Mouse (Mus musculus) ES-E14 (cell line): ENCODE results near the gene Tmub1. TPM values are rescaled to one million over a fixed set of nuclear protein-coding genes. Genes with fewer than 3 reads are reported as not detected.
"Not testable (repeated sequence)": the region's sequence is repeated elsewhere in the genome, so short reads cannot be mapped to it uniquely, and the experiment has no call there.

Source experiments
- DNase-seq: peaks from one replicate; pipeline ENCODE4 v3.0.0-alpha.2; 2013; ENCODE audit warnings: low read depth, low spot score
- H3K27ac ChIP-seq: 2 replicates; pipeline ENCODE4 v1.5.1; 2012; ENCODE audit warnings: low read depth, mild to moderate bottlenecking, low read length, moderate library complexity, mixed read lengths; ENCODE audit not compliant: poor library complexity, insufficient read depth, severe bottlenecking
- H3K36me3 ChIP-seq: 2 replicates; pipeline ENCODE4 v1.6.1; 2012; ENCODE audit warnings: mild to moderate bottlenecking, low read length, moderate library complexity, mixed read lengths; ENCODE audit not compliant: control insufficient read depth, poor library complexity, insufficient read depth, severe bottlenecking
- H3K4me1 ChIP-seq, 2 experiments: fragments of 150-350 bp in 1 of 2; sonication (generic) in 1 of 2; 2 replicates each; pipeline ENCODE4 v1.6.1; 2012; ENCODE audit warnings: low read length in 2 of 2, mild to moderate bottlenecking in 1 of 2, mixed read lengths in 1 of 2; ENCODE audit not compliant: control insufficient read depth in 2 of 2, insufficient read depth in 2 of 2, poor library complexity in 1 of 2
- H3K4me3 ChIP-seq, 2 experiments: fragments of 150-350 bp in 1 of 2; sonication (generic) in 1 of 2; 2 replicates each; pipeline ENCODE4 v1.5.1; 2012; ENCODE audit warnings: low read length in 2 of 2, low read depth in 1 of 2, mild to moderate bottlenecking in 1 of 2, mixed read lengths in 1 of 2; ENCODE audit not compliant: insufficient read depth in 1 of 2, poor library complexity in 1 of 2, severe bottlenecking in 1 of 2
- H3K9ac ChIP-seq: 2 replicates; pipeline ENCODE4 v1.6.1; 2012; ENCODE audit warnings: low read depth, mild to moderate bottlenecking, low read length, mixed read lengths; ENCODE audit not compliant: poor library complexity, insufficient read depth, severe bottlenecking
- H3K9me3 ChIP-seq: fragments of 150-350 bp; sonication (generic); 2 replicates; pipeline ENCODE4 v1.6.1; 2012; ENCODE audit warnings: low read depth, mild to moderate bottlenecking, low read length; ENCODE audit not compliant: control insufficient read depth, insufficient read depth
- CHD2 ChIP-seq: IDR thresholded peaks from 2 replicates; pipeline ENCODE4 v1.6.1; 2014; ENCODE audit warnings: mild to moderate bottlenecking, low read depth, low read length, inconsistent platforms
- HCFC1 ChIP-seq: IDR thresholded peaks from 2 replicates; pipeline ENCODE4 v1.6.1; 2012; ENCODE audit warnings: low read length, inconsistent platforms, borderline replicate concordance; ENCODE audit not compliant: insufficient read depth
- MAFK ChIP-seq: IDR thresholded peaks from 2 replicates; pipeline ENCODE4 v1.6.1; 2014; ENCODE audit warnings: mild to moderate bottlenecking, low read depth, low read length, inconsistent platforms; ENCODE audit not compliant: insufficient read depth
- ZC3H11A ChIP-seq: IDR thresholded peaks from 2 replicates; pipeline ENCODE4 v1.6.1; 2012; ENCODE audit warnings: low read depth, mild to moderate bottlenecking, inconsistent platforms, low read length, borderline replicate concordance
- ZNF384 ChIP-seq: IDR thresholded peaks from 2 replicates; pipeline ENCODE4 v1.6.1; 2012; ENCODE audit warnings: low read depth, low read length, inconsistent platforms
- in situ Hi-C, 2 experiments: fragments of 600-800 bp; cut with MboI; formaldehyde crosslinking; loops; one replicate each; pipeline ENCODE4 v1.15.1; 2025; ENCODE audit warnings: low sequenced_read_pairs in 2 of 2, inconsistent platforms in 1 of 2; ENCODE audit not compliant: unreplicated experiment in 2 of 2
- total RNA-seq: library from RNA; depleted of rRNA; stranded (reverse); fragments of 300-350 nt; gene quantifications from 2 replicates; pipeline ENCODE4 v1.2.3, GENCODE M21; 2012; rRNA removed

Gene Tmub1
- total RNA-seq, 1 experiment, result 7.8 TPM

DNA sequence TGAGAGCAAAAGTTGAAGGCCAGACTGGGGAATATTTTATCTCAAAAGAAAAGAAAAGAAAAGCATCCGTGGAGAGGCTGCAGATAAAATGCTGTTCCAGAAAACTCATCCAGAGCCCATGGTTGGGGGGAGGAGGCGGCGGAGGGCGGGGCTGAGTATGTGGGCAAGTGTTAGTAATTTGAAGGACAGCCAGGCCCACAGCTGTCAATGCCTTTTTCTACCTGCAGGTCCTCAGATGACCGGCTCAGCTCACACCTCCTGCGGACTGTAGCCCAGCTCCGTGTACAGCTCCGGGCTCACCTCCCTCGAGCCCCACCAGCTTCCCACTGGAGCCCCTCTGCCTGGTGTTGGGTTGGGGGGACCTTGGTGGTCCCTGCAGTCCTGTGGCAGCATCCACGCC, 48.0 kb downstream of the Tmub1 start:
- no peak overlapping the region for H3K9ac ChIP-seq
- H3K9me3 ChIP-seq, result no peaks in the 10 kb centered on the region
- peaks cover 0 to 4% of the 10 kb centered on the region in 2 experiments; a peak in 1 of 4 replicates for H3K4me1 ChIP-seq
- in situ Hi-C loops, result no loop called here
- no peak overlapping the region for H3K4me3 ChIP-seq
- no peak for TF ChIP-seq ZC3H11A
- no peak for TF ChIP-seq MAFK
- no peak for TF ChIP-seq CHD2
- TF ChIP-seq ZNF384, result no peak
- TF ChIP-seq HCFC1, result no peak
- no peak for DNase-seq
- H3K36me3 ChIP-seq, result peaks cover 2% of the 10 kb centered on the region; the same call in 1 of the 2 replicates
- no peak overlapping the region for H3K27ac ChIP-seq

DNA sequence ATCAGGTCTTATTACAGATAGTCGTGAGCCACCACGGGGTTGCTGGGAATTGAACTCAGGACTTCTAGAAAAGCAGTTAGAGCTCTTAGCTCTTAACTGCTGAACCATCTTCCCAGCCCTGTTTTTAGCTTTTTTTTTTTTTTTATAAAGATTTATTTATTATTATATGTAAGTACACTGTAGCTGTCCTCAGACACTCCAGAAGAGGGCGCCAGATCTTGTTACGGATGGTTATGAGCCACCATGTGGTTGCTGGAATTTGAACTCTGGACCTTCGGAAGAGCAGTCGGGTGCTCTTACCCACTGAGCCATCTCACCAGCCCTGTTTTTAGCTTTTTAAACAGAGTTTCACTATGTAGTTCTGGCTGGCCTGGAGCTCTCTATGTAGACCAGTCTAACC, 51.4 kb downstream of the Tmub1 start:
- H3K27ac ChIP-seq, H3K36me3 ChIP-seq, DNase-seq, H3K4me3 ChIP-seq, H3K9me3 ChIP-seq, in situ Hi-C loops, H3K9ac ChIP-seq: not testable (repeated sequence)
- H3K4me1 ChIP-seq, result peaks cover 3 to 11% of the 10 kb centered on the region in 2 experiments; a peak in 3 of 4 replicates

Other genes with a start within 250 kb of the Tmub1 start
- 6.5 and 7.7 TPM in 2 replicates for gene Kcnh2, start 96.2 kb downstream of the Tmub1 start, total RNA-seq
- gene Nos3, start 83.0 kb downstream of the Tmub1 start, total RNA-seq, result 2.2 and 5.8 TPM in 2 replicates
- gene Atg9b, start 55.7 kb downstream of the Tmub1 start, total RNA-seq, result 3.7 and 8.2 TPM in 2 replicates
- gene Abcb8, start 54.2 kb downstream of the Tmub1 start, total RNA-seq, result 46.5 and 70.5 TPM in 2 replicates
- 0.40 and 0.90 TPM in 2 replicates for gene Asic3, start 34.5 kb downstream of the Tmub1 start, total RNA-seq
- 17.8 and 23.4 TPM in 2 replicates for gene Cdk5, start 24.3 kb downstream of the Tmub1 start, total RNA-seq
- gene Slc4a2, start 24.0 kb downstream of the Tmub1 start, total RNA-seq, result 30.4 and 31.5 TPM in 2 replicates
- gene Fastk, start 2.6 kb downstream of the Tmub1 start, total RNA-seq, result 70.4 and 111 TPM in 2 replicates
- 50.1 and 51.2 TPM in 2 replicates for gene Agap3, start 4.3 kb upstream of the Tmub1 start, total RNA-seq
- 0.40 and 0.69 TPM in 2 replicates for gene Gbx1, start 79.3 kb upstream of the Tmub1 start, total RNA-seq
- gene Asb10, start 93.1 kb upstream of the Tmub1 start, total RNA-seq, result 0.18 and 0.53 TPM in 2 replicates
- 0.13 and 0.21 TPM in 2 replicates for gene 4931409K22Rik, start 109.0 kb upstream of the Tmub1 start, total RNA-seq
- 139 and 171 TPM in 2 replicates for gene Abcf2, start 129.6 kb upstream of the Tmub1 start, total RNA-seq
- gene Chpf2, start 138.9 kb upstream of the Tmub1 start, total RNA-seq, result 23.0 and 23.7 TPM in 2 replicates
- gene Smarcd3, start 176.6 kb upstream of the Tmub1 start, total RNA-seq, result 4.9 and 8.5 TPM in 2 replicates
- gene Nub1, start 237.7 kb upstream of the Tmub1 start, total RNA-seq, result 39.9 and 47.7 TPM in 2 replicates